Mouse (Mus musculus): ENCODE measurements around the gene 1700109H08Rik. TPM values are rescaled to one million over a fixed set of nuclear protein-coding genes. Genes with fewer than 3 reads are reported as not detected.
"Not testable (repeated sequence)": the region's sequence is repeated elsewhere in the genome, so short reads cannot be mapped to it uniquely, and the experiment has no call there.

Gene 1700109H08Rik
- 3.0 and 3.4 TPM in 2 replicates for polyA plus RNA-seq (2015; fragmentation: Nextera tagmentation; extraction: Ambion mirVana)

GRCm38 (mm10) chr5:3571266-3571665 lies at the start of gene 1700109H08Rik:
1700109H08Rik (plus strand) TSS chr5:3571566.
- 0 out of 2 replicates have a peak, but pooled peaks cover 5% of the 10 kb centered on the region for H3K9me3 ChIP-seq (replicated peaks)
- no peak within 1 kb of the TSS for H3K9ac ChIP-seq
- H3K4me1 ChIP-seq, result no peaks in the 10 kb centered on the region
- H3K4me3 ChIP-seq (replicated peaks), result no peak within 1 kb of the TSS
- 96% methylated on average over 4 of the region's 4 CpGs for WGBS
- no peak for ATAC-seq (replicated peaks; ENCODE audit: low FRiP score)
- peaks cover 96% of the 10 kb centered on the region for H3K36me3 ChIP-seq
- no peak within 1 kb of the TSS for H3K4me2 ChIP-seq
- H3K27me3 ChIP-seq, result no peaks in the 10 kb centered on the region
- H3K27ac ChIP-seq, result no peak within 1 kb of the TSS

GRCm38 (mm10) chr5:3521741-3522140 lies 49.6 kb upstream of the 1700109H08Rik start:
- H3K9me3 ChIP-seq (replicated peaks), result no peaks in the 10 kb centered on the region
- no peak overlapping the region for H3K9ac ChIP-seq
- 94% methylated on average over 12 of the region's 12 CpGs for WGBS
- H3K4me2 ChIP-seq, result no peak overlapping the region
- H3K27ac ChIP-seq, result no peak overlapping the region
- no peaks in the 10 kb centered on the region for H3K4me1 ChIP-seq
- no peak for ATAC-seq (replicated peaks; ENCODE audit: low FRiP score)
- H3K4me3 ChIP-seq (replicated peaks), result no peak overlapping the region
- peaks cover 5% of the 10 kb centered on the region for H3K36me3 ChIP-seq
- H3K27me3 ChIP-seq, result no peaks in the 10 kb centered on the region

DNA sequence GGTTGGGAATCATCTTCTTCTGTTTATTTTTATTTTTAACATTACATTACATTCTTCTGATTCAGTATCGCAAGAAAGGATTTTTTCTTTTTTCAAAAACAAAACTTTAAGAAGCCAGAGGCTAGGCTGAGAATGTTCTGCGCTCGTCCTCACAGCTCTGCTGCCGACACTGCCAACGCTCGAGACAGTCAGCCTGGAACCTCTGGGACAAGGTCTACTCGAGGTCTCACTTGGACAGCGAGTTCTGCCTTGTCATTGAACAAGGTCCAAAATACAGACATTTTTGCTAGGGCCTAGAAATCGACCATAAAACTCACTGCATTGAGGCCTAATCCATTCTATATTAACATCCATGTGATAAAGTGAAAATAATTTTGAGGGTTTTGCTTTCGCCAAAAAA lies 48.5 kb upstream of the 1700109H08Rik start:
- no peaks in the 10 kb centered on the region for H3K27me3 ChIP-seq
- peaks cover 5% of the 10 kb centered on the region; the same call in 1 of the 2 replicates for H3K4me1 ChIP-seq
- ATAC-seq (replicated peaks; ENCODE audit: low FRiP score), result no peak
- H3K9me3 ChIP-seq (replicated peaks), result no peaks in the 10 kb centered on the region
- peaks cover 5% of the 10 kb centered on the region for H3K36me3 ChIP-seq
- H3K4me2 ChIP-seq, result no peak overlapping the region
- no peak overlapping the region for H3K9ac ChIP-seq
- WGBS, result 92% methylated on average over 10 of the region's 10 CpGs
- H3K27ac ChIP-seq, result no peak overlapping the region
- H3K4me3 ChIP-seq (replicated peaks), result no peak overlapping the region

- Histone ChIP-seq H3K27ac (no peak overlapping the region), H3K4me1 (peaks cover 5% of the 10 kb centered on the region; the same call in 1 of the 2 replicates), H3K9ac (no peak overlapping the region), H3K4me3 (replicated peaks) (no peak overlapping the region), H3K4me2 (no peak overlapping the region), H3K9me3 (replicated peaks) (no peaks in the 10 kb centered on the region), H3K27me3 (no peaks in the 10 kb centered on the region), H3K36me3 (peaks cover 2% of the 10 kb centered on the region; the same call in 1 of the 2 replicates)
- ATAC-seq (replicated peaks; ENCODE audit: low FRiP score), result peak; percentile 81
- WGBS, result 32% methylated on average over 5 of the region's 5 CpGs
Measured at GRCm38 (mm10) chr5:3527041-3527691, 44.2 kb upstream of the 1700109H08Rik start.

DNA sequence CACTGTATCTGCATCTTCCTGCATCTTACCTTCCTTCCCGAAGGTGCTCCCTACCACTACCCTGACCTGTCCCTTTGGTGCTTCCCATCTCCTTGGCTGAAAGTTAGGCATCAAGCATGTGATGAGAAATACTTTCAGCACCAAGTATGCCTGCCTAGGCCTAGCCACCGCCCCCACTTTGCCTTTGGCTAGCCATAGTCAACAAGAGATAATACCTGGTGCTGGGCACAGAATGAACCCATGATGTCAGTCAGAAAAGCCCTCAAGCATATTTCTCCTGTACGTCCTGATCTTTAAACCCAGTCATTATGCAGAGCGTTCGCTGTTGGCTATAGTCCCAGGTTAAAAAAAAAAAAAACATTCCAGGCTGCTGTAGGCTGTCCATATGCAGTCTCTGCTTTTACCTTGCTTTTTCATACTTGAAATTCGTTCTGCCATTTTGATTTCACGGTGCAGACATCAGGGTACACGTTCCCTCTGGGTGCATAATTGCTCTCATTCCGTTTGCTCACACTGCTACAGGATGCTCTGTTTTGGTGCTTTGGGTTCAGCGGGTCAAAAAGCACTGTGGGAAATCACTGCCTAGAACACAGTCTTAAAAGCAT lies 41.7 kb upstream of the 1700109H08Rik start:
- 76% methylated on average over 10 of the region's 10 CpGs for WGBS
- H3K4me3 ChIP-seq (replicated peaks), result no peak overlapping the region
- H3K27ac ChIP-seq, result no peak overlapping the region
- no peaks in the 10 kb centered on the region for H3K36me3 ChIP-seq
- no peak overlapping the region for H3K4me2 ChIP-seq
- H3K4me1 ChIP-seq, result peaks cover 5% of the 10 kb centered on the region; the same call in 1 of the 2 replicates
- H3K9me3 ChIP-seq (replicated peaks), result no peaks in the 10 kb centered on the region
- no peak overlapping the region for H3K9ac ChIP-seq
- ATAC-seq (replicated peaks; ENCODE audit: low FRiP score), result no peak
- no peaks in the 10 kb centered on the region for H3K27me3 ChIP-seq

DNA sequence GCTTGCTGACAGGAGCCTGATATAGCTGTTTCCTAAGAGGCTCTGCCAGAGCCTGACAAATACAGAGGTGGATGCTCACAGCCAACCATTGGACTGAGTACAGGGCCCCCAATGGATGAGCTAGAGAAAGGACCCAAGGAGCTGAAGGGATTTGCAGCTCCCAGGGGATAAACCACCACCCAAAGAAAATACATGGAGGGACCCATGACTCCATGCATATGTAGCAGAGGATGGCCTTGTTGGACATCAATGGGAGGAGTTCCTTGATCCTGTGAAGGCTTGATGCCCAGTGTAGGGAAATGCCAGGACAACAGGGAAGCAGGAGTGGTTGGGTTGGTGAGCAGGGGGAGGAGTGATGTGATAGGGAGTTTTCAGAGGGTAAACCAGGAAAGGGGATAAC lies 39.3 kb upstream of the 1700109H08Rik start:
- not testable (repeated sequence) for H3K9me3 ChIP-seq (replicated peaks); H3K4me1 ChIP-seq; H3K4me3 ChIP-seq (replicated peaks); H3K27me3 ChIP-seq; H3K27ac ChIP-seq; ATAC-seq (replicated peaks; ENCODE audit: low FRiP score); H3K9ac ChIP-seq; H3K36me3 ChIP-seq; H3K4me2 ChIP-seq

- no peaks in the 10 kb centered on the region for H3K4me1 ChIP-seq
- WGBS, result 74% methylated on average over 3 of the region's 3 CpGs
- no peak overlapping the region for H3K4me2 ChIP-seq
- no peak overlapping the region for H3K9ac ChIP-seq
- H3K4me3 ChIP-seq (replicated peaks), result no peak overlapping the region
- no peaks in the 10 kb centered on the region for H3K9me3 ChIP-seq (replicated peaks)
- ATAC-seq (replicated peaks; ENCODE audit: low FRiP score), result no peak
- H3K36me3 ChIP-seq, result no peaks in the 10 kb centered on the region
- no peak overlapping the region for H3K27ac ChIP-seq
- no peaks in the 10 kb centered on the region for H3K27me3 ChIP-seq
Measured at GRCm38 (mm10) chr5:3536592-3537212, 34.7 kb upstream of the 1700109H08Rik start.

GRCm38 (mm10) chr5:3538505-3539472 lies 32.6 kb upstream of the 1700109H08Rik start:
- Histone ChIP-seq H3K9me3 (replicated peaks) (no peaks in the 10 kb centered on the region), H3K36me3 (no peaks in the 10 kb centered on the region), H3K27ac (no peak overlapping the region), H3K27me3 (no peaks in the 10 kb centered on the region), H3K9ac (no peak overlapping the region), H3K4me3 (replicated peaks) (no peak overlapping the region), H3K4me1 (no peaks in the 10 kb centered on the region), H3K4me2 (no peak overlapping the region)
- ATAC-seq (replicated peaks; ENCODE audit: low FRiP score), result no peak
- WGBS, result 60% methylated on average over 11 of the region's 11 CpGs

DNA sequence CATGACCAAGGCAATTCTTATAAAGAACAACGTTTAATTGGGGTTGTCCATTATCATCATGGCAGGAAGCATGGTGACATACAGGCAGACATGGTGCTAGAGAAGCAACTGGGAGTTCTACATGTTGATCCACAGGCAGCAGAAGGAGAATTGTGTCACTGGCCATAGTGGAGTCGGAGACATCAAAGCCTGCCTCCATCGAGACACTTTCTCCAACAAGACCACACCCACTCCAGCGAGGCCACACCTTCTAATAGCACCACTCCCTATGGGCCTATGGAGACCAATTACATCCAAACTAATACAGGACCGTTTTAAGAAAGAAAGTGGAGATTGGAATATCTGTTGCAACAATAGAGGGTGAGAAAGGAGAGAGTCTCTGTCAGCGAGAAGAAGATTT lies 29.5 kb upstream of the 1700109H08Rik start:
- no peaks in the 10 kb centered on the region for H3K9me3 ChIP-seq (replicated peaks)
- 74% methylated on average over 6 of the region's 6 CpGs for WGBS
- H3K27ac ChIP-seq, result no peak overlapping the region
- ATAC-seq (replicated peaks; ENCODE audit: low FRiP score), result no peak
- H3K4me3 ChIP-seq (replicated peaks), result no peak overlapping the region
- no peak overlapping the region for H3K9ac ChIP-seq
- H3K4me1 ChIP-seq, result peaks cover 16% of the 10 kb centered on the region
- H3K27me3 ChIP-seq, result no peaks in the 10 kb centered on the region
- H3K36me3 ChIP-seq, result peaks cover 3% of the 10 kb centered on the region; the same call in 1 of the 2 replicates
- H3K4me2 ChIP-seq, result no peak overlapping the region

DNA sequence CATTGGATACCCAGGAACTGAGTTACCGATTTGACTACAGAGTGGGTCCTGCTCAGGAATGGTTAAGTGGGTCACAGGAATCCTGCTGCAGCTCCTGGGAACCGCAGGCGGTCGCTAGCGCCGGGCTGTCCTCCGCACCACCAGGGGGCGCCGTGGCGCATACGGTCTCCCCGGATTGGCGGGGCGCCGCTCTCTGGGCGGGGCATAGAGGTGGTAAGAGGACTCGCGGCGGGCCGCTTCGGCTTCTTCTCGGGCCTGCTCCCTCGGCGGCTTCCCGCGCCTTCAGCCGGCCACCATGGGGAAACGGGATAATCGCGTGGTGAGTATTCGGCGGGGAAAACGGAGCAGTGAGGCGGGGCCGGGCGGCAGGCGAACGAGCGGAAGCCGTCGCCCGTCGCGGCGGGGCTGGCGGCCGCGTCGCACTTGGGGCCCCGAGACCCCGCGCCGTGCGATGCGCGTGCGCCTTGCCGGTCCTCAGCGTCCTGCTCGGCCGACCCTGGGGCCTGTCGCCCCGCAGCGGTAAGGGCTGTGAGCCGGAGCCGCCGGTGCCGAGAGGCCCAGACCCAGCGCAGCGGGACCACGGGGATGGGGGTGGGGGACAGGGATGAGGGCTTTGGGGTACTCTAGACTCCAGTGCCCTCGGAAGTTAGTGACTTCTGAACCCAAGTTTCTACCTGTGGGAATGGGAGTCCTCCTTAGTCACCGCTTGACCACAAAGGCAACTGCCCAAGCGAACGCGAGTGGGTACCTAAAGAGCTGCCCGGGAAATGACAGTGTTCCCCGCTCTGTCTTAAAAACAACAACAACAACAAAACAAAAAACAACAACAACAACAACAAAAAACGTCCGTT lies 27.5 kb upstream of the 1700109H08Rik start, which contains the start of gene Fam133b:
Fam133b (plus strand) TSS at position 205 of the 851 bp plus-strand sequence.
- peak; percentile 97 for ATAC-seq (replicated peaks; ENCODE audit: low FRiP score)
- Histone ChIP-seq H3K27ac (peak within 1 kb of the TSS; percentile 93), H3K9ac (peak within 1 kb of the TSS; percentile 91), H3K4me1 (peaks cover 16% of the 10 kb centered on the region), H3K4me2 (peak within 1 kb of the TSS; percentile 69), H3K4me3 (replicated peaks) (peak within 1 kb of the TSS; percentile 93), H3K36me3 (peaks cover 8% of the 10 kb centered on the region; the same call in 1 of the 2 replicates), H3K9me3 (replicated peaks) (no peaks in the 10 kb centered on the region), H3K27me3 (no peaks in the 10 kb centered on the region)
- WGBS, result under 1% methylated on average over 78 of the region's 80 CpGs

GRCm38 (mm10) chr5:3544480-3544769 lies 26.9 kb upstream of the 1700109H08Rik start:
- Histone ChIP-seq H3K27ac (0 out of 2 replicates have a peak overlapping the region, but pooled peaks have one; percentile 93), H3K4me3 (replicated peaks) (peak overlapping the region; percentile 93), H3K9me3 (replicated peaks) (no peaks in the 10 kb centered on the region), H3K27me3 (no peaks in the 10 kb centered on the region), H3K4me2 (peak overlapping the region; percentile 69), H3K9ac (peak overlapping the region; percentile 91), H3K36me3 (peaks cover 8% of the 10 kb centered on the region; the same call in 1 of the 2 replicates), H3K4me1 (peaks cover 16% of the 10 kb centered on the region)
- WGBS, result 10% methylated on average over 7 of the region's 7 CpGs
- 0 out of 2 replicates have a peak, but pooled peaks have one; percentile 24 for ATAC-seq (replicated peaks; ENCODE audit: low FRiP score)

Data from kidney, embryonic 15.5 days (tissue).